In the genomic region with DNA sequence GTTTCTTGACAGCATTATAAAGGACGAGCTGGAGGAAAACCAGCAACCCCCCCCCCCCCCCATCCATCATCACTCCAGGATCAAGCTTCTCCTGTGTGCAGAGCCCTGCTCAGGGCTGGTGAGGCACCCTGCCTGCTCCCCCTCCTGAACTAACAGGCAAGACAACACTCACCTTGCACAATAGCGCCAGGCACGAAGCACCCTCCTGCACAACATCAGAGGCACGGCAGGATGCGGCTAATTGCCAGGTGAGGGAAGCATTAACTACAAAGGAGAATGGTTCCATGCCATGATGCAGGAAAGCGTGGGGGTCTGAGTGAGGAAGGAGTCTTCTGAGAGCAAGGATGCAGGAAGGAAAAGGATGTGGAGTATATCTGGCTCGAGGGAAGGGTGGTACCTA, we compare ENCODE assay signal across 24 mouse cellular contexts. TPM values are rescaled to one million over a fixed set of nuclear protein-coding genes. Genes with fewer than 3 reads are reported as not detected.
DNase-seq lines count a peak whose midpoint lies in the region; ATAC-seq and TF ChIP-seq lines count a peak whose summit lies in the region.
"Had no signal": no experiment of that assay in that cellular context is flagged by ENCODE, and none has a peak within 500 bp of the region (broad histone marks: within the 10 kb centered on the region; RNA-seq: fewer than 3 reads in every experiment).

No protein-coding gene starts in this region.

- TF ChIP-seq CTCF in hindbrain, postnatal 0 days (IDR thresholded peaks at IDR 0.05; ENCODE audit: low read depth): no peak
- no peak for TF ChIP-seq CTCF in lung, postnatal 0 days (IDR thresholded peaks at IDR 0.05)

- TF ChIP-seq EP300 in lung, postnatal 0 days (IDR thresholded peaks at IDR 0.05): no peak

- no peak for ATAC-seq in cerebellum, adult (ENCODE audit: insufficient number of reproducible peaks, low FRiP score, low TSS enrichment)
- ATAC-seq in hindbrain, postnatal 0 days: peak; percentile 46; the same call in 1 of the 2 replicates
- no peak for ATAC-seq in lung, postnatal 0 days
- ATAC-seq: forebrain, embryonic 15.5 days had no signal

- no peaks in the 10 kb centered on the region for H3K4me1 ChIP-seq in hindbrain, postnatal 0 days (ENCODE audit: insufficient read depth, low read length)
- no peaks in the 10 kb centered on the region for H3K4me1 ChIP-seq in hindbrain, embryonic 10.5 days (replicated peaks)
- H3K4me1 ChIP-seq in lung, postnatal 0 days (ENCODE audit: insufficient read depth, low read depth, low read length): no peaks in the 10 kb centered on the region
- H3K4me1 ChIP-seq: forebrain, embryonic 15.5 days; kidney, embryonic 15.5 days had no signal

- WGBS in hindbrain, postnatal 0 days: 45% methylated on average over 7 of the region's 7 CpGs
- 62% methylated on average over 7 of the region's 7 CpGs for WGBS in hindbrain, embryonic 10.5 days
- WGBS in lung, postnatal 0 days: 39% methylated on average over 7 of the region's 7 CpGs

- 0 out of 2 replicates have a peak, but pooled peaks cover 3% of the 10 kb centered on the region for H3K9me3 ChIP-seq in hindbrain, postnatal 0 days (ENCODE audit: low read length)
- no peaks in the 10 kb centered on the region for H3K9me3 ChIP-seq in hindbrain, embryonic 10.5 days
- H3K9me3 ChIP-seq in lung, postnatal 0 days (ENCODE audit: low read length): no peaks in the 10 kb centered on the region
- H3K9me3 ChIP-seq: forebrain, embryonic 15.5 days; kidney, embryonic 15.5 days had no signal

- H3K36me3 ChIP-seq in hindbrain, postnatal 0 days (ENCODE audit: insufficient read depth, low read length): no peaks in the 10 kb centered on the region
- H3K36me3 ChIP-seq in hindbrain, embryonic 10.5 days: no peaks in the 10 kb centered on the region
- no peaks in the 10 kb centered on the region for H3K36me3 ChIP-seq in lung, postnatal 0 days (ENCODE audit: insufficient read depth, low read length)
- H3K36me3 ChIP-seq: forebrain, embryonic 15.5 days; G1E; kidney, embryonic 15.5 days had no signal

- H3K4me3 ChIP-seq in hindbrain, postnatal 0 days (ENCODE audit: low read length): no peak overlapping the region
- H3K4me3 ChIP-seq in hindbrain, embryonic 10.5 days: no peak overlapping the region
- H3K4me3 ChIP-seq in lung, postnatal 0 days (ENCODE audit: low read depth, low read length): no peak overlapping the region
- H3K4me3 ChIP-seq: erythroblast, embryonic 14.5 days; forebrain, embryonic 15.5 days; kidney, embryonic 15.5 days had no signal

- H3K27ac ChIP-seq in hindbrain, postnatal 0 days: no peak overlapping the region
- no peak overlapping the region for H3K27ac ChIP-seq in hindbrain, embryonic 10.5 days
- H3K27ac ChIP-seq in lung, postnatal 0 days (ENCODE audit: low read length): no peak overlapping the region
- H3K27ac ChIP-seq: forebrain, embryonic 15.5 days; kidney, embryonic 15.5 days; liver, embryonic 14.5 days had no signal

- DNase-seq in cerebellum, adult 11-12 months: peak; percentile 63
- DNase-seq in hindbrain, postnatal 0 days (ENCODE audit: low spot score): peak; percentile 18
- no peak for DNase-seq in hindbrain, embryonic 10.5 days (ENCODE audit: low spot score)
- peak; percentile 67 for DNase-seq in cerebellum, adult 9-10 months
- peak; percentile 54 to 57 for DNase-seq in cerebellum, postnatal 36 days
- DNase-seq in layer of hippocampus, postnatal 14 days (ENCODE audit: low spot score in 2 of 2): no peak
- no peak for DNase-seq in lung, postnatal 0 days (ENCODE audit: low spot score)
- DNase-seq: adrenal gland, adult 8-10 months; gastrocnemius, postnatal 10 days; heart, postnatal 14 days; kidney, adult 11 months; kidney, postnatal 25 days; layer of hippocampus, postnatal 36 days; liver; lung, adult 2 months; lung, postnatal 14 days; midbrain, embryonic 14.5 days had no signal

- no peak overlapping the region for H3K9ac ChIP-seq in hindbrain, postnatal 0 days (replicated peaks; ENCODE audit: low read length)
- no peak overlapping the region for H3K9ac ChIP-seq in lung, postnatal 0 days (replicated peaks; ENCODE audit: low read depth)
- H3K9ac ChIP-seq: forebrain, embryonic 15.5 days; kidney, embryonic 15.5 days; liver, embryonic 14.5 days had no signal

- no peaks in the 10 kb centered on the region for H3K27me3 ChIP-seq in hindbrain, postnatal 0 days (ENCODE audit: insufficient read depth, low read length)
- no peaks in the 10 kb centered on the region for H3K27me3 ChIP-seq in hindbrain, embryonic 10.5 days (ENCODE audit: insufficient read depth, poor library complexity, severe bottlenecking)
- H3K27me3 ChIP-seq in lung, postnatal 0 days (replicated peaks; ENCODE audit: insufficient read depth, low read length): no peaks in the 10 kb centered on the region
- H3K27me3 ChIP-seq: forebrain, embryonic 15.5 days; kidney, embryonic 15.5 days had no signal

- no peak overlapping the region for H3K4me2 ChIP-seq in hindbrain, postnatal 0 days (ENCODE audit: low read depth, low read length)
- H3K4me2 ChIP-seq in lung, postnatal 0 days (replicated peaks; ENCODE audit: low read depth, low read length): no peak overlapping the region
- H3K4me2 ChIP-seq: forebrain, embryonic 15.5 days; kidney, embryonic 15.5 days had no signal

RNA-seq across cellular contexts. Expression of gene Atp2b2, which starts 42.1 kb away (rescaled TPM):
- total RNA-seq in hindbrain, postnatal 0 days (2014; rRNA removed): 119 and 127 TPM in 2 replicates
- polyA plus RNA-seq in hindbrain, postnatal 0 days (2015; fragmentation: Nextera tagmentation; extraction: Ambion mirVana): 57.9 and 58.8 TPM in 2 replicates
- 1.7 and 5.8 TPM in 2 replicates for polyA plus RNA-seq in hindbrain, embryonic 10.5 days (2016; fragmentation: Nextera tagmentation; extraction: Ambion mirVana)
- total RNA-seq in layer of hippocampus, postnatal 14 days (2021): 100 to 1,000 TPM; 310 to 322 TPM
- polyA plus RNA-seq in lung, postnatal 0 days (2015; fragmentation: Nextera tagmentation; extraction: Ambion mirVana): 0.63 and 2.1 TPM in 2 replicates
- total RNA-seq: monocyte, adult 5-6 weeks had no signal
- polyA plus RNA-seq: erythroblast, embryonic 14.5 days; G1E had no signal

Comparison
In these comparisons a context has a peak if more than half of its experiments do, and no peak if none do; other contexts are left out.
1. DNase-seq: peak in cerebellum, adult 11-12 months (single experiment), hindbrain, postnatal 0 days (single experiment), cerebellum, adult 9-10 months (single experiment) and cerebellum, postnatal 36 days (2 of 2); none in hindbrain, embryonic 10.5 days (single experiment), layer of hippocampus, postnatal 14 days (0 of 2) and lung, postnatal 0 days (single experiment).